Mouse (Mus musculus) WW6 (cell line): ENCODE results near the gene Orai1.

Experiments
- DNase-seq: peaks from one replicate; pipeline ENCODE4 v3.0.0-alpha.2; 2013; ENCODE audit warnings: low read depth, low spot score

Orai1 gene

DNA sequence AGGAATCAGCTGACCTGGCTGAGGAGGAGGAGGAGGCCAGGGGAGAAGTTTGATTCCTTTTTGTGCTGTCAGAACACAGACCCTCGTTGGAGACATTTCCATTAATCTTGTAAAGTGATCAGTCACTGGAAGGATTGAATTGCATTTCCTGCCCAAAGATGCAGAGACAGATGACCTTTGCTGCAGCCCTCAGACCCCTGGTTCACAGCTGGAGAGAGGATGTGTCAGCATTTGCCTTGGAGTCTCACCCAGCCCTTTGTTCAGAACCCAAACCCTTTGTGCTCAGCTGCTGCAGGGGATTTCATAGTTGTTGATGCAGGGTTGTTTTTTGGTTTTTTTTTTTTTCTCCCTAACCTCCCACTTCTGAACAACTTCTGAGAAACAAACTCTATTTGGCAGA is 20.0 kb upstream of the Orai1 start:
- no peak for DNase-seq

DNA sequence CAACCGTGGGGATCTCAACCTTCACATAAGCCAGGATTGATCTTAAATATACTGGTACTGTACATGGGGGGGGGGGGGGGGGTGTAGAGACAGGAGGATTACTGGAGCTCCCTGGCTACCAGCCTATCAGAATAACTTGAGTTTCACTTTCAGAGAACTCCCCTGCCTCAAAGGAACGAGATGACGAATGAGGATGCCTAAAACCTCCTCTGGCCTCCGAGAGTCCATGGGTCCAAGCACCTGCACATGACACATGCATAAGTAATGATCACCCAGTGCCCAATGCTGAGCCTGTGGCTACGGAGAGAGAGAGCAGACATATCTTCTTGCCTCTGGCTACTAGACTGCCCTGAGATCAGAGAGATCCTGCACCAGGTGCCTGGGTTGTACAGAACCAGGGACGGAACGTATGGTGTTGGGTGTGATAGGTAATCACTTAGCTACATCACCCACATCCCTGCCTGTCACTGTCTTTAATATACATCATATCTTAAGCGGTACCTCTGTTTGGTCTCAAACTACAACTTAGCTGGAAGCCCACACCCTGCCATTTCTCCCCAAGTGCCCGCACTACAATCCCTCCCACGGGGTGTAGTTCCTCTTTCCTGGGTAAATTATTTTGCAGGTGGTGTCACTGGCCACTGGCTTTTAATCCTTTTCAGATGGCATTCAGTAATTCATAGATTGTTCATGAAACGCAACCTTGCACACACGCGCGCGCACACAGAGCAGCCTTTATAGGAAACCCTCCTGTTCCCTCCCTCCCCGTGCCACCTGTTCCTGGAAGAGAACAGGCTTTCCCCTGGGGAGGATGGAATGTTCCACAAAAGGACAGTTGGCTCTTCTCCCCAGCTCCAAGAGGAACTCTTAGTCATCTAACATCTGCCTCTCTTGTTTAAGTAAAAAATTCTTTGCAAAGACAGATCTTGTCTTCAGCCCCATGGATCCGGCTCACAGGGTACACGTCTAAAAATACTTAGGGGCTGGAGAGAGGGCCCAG is 17.4 kb upstream of the Orai1 start:
- no peak for DNase-seq

DNA sequence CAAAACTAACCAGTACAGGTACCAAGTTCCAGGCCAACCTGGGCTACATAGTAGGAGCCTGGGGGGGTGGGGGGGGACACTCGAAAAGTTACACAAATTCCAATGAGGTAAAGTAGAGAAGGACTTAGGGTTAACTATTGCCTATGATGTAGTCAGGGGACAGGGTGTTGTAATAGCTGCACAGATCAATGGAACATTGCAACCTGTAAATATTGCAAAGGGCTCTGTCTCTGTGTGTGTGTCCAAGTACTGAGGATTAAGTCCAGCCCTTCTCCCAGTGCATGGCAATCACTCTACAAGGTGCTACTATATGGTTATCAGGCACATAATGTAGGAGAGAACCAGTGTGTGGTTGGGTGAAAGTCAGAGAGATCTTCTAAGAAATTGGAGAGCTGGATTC is 14.0 kb upstream of the Orai1 start:
- no peak for DNase-seq

DNA sequence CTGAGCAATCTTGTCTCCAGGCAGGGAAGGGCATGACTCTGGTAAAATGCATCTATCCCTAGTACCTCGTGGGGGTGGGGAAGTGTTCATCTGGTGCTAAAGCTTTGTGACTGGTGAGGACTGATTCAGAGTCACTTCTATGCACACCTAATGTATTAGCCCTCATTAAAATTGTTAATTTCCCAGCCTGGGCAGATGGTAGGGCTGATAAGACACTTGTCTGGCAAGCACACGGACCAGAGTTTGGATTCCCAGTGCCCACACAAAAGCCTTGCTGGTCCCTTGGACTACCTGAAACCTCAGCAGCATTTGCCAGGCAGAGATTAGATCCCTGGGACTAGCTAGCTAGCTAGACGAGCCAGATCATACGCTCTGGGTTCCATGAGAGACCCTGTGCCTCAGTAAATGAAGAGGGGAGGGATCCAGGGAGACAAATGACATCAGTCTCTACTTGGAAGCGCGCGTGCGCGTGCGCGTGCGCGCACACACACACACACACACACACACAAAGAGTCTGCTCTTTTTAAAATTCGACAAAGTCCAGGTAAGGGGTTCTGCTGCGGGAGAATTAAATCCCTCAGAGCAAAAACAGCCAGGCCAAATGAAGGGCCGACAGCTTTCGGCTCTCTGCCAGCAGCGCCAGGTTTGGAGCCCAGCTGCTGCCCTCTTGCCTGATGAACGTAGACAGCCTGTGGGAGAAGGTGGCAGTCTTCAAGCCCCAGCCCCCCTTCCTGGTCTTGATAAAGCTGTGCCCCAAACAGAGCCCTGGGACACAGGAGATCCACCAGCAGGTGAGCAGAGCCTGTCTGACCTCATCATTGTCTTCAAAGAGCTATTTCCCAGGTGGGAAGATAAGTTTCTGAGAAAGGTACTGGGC is 8.9 kb upstream of the Orai1 start:
- DNase-seq: no peak

DNA sequence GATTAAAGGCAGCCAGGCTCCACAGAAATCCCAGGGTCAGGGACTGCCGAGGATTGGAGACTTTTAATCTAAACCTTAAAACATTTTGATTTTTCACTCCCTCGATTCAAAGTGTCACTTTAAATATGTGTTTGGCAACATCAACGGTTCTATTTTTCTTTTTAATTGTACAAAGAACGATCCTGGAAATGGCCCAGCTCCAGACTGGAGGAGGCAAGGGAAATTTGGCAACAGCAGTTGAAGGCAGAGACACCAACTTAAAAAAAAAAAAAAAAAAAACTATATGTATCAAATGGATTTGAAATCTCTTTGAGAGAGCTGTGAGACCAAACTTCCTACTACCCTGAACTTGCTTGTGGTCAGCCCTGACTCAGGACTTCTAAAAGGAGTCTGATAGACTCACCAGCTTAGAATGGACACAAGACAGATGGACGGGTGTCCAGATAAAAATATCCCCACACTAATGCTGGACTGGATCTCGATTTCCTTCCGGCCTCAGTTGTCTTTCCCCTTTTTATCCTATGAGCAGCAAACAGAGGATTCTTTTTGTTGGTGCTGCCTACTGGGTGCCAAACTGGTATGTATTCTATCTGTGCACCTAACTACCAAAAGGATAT is 5.9 kb upstream of the Orai1 start:
- DNase-seq: no peak

DNA sequence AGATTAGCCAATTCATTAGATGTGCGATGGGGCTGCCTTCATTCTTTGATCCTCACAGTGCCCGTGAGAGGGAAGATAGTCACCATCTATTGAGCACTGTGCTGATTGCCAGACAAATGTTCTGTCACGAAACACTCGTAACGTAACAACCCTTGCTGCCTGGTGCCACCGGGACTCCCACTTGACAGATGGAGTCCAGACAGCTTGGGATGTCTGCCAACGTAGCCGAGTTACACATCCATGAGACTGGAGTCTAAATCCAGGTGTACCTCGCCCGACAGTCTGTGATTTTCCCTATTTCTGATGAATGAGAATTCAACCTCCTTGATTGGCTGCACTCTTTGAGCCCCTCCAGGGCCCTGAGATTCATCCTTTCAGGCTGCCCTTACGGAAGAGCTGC is 5.0 kb upstream of the Orai1 start:
- no peak for DNase-seq

DNA sequence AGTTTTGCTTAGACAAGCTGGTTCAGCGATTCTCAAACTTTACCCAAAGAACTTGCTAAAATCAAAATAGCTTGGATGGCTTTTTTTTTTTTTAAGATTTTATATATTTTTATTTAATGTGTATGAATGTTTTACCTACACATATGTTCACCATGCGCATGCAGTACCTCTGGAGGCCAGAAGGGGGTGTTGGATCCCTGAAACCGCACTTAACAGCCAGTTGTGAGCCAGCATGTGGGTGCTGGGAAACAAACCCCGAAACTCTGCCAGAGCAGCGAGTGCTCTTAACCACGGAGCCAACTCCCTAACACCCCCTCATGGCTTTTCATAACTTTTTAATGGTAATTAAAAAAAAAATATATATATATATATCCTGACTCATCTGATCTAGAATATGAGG is 4.1 kb upstream of the Orai1 start:
- DNase-seq: no peak

DNA sequence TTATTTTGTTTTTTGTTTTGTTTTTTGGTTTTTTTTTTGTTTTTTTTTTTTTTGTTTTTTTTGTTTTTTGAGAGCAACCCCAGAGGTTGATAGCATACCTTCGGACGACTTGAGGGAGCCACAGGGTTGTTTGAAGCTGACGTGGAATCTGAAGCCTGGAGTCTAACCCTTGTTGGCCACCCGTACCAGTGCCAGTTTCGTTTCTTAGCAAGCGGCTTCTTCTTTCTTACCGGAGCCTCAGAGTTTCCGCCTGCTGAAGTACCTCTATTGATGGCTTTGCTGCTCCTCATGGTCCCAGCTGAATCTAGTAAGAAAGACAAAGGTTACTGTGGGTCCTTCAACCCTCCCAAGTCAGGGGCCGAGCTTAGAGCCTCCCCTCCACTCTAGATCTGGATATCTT is 3.2 kb upstream of the Orai1 start:
- DNase-seq: no peak

DNA sequence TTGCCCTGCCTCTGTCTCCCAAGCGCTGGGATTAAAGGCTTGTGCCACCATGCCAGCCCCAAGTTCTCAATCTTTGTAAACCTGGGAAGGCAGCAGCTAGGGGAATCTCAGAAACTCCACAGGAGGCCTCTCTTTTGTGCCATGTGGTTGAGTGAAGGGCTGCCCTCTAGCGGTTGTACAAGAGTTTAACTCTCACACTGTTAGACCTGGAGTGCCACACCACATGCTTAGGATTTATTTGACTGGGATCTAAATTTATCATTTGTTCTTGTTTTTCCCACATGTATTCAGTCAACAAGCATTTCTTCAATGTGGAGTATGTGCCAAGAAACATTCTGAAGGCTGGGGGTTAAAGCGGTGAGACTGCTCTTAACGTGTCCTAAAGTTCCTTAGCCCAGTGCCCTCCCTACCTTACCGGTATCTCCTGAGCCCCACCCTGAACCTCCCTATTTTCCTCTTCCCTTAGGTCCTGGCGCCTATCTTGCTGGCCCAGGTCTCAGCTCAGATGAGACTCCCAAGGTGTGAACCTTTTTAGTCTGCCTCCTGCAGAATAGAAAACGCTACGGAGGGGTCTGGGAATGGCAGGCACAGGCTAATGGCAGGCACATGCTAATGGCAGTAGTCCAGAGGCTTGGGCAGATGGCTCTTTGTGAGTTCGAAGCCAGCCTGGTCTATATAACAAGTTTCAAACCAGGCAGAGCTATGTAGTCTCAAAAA is 1.1 kb upstream of the Orai1 start:
- DNase-seq: no peak

DNA sequence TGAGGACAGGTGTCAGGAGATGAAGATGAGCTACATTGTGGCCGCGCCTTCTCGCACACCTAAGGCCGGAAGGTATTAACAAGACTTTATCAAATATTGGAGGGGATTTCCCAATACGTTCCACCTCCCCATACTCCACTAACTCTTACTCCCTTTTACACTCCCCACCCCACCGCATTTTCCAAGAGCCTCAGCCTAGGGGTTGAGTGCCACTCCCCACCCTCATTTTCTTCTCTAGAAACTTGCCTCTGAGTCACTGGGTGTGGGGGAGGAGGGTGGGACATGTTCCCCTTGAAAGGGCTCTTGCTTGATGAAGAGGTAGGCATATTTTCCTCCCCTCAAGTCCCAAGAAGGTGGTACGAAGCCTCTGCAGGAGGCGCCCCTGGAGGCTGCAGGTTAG is 1.0 kb downstream of the Orai1 start:
- DNase-seq: no peak

DNA sequence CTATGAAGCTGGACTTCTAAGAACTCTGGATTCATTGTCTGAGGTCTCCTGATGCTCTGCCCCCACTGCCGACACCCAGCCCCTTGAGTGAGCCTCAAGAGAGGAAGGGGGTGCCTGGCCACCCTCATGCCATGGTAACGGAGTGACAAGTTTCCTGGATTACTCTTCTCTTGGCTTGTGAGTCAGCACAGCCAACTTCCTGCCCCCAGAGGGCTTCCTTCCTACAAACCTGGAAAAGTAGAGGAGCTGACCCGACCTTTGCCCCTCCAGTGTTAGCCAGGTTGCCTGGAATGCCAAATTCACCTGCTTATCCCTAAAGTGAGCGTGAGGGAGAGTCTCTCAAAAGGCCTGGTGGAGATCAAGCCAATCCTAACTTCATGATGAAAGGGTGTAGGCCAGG is 2.6 kb downstream of the Orai1 start:
- no peak for DNase-seq

DNA sequence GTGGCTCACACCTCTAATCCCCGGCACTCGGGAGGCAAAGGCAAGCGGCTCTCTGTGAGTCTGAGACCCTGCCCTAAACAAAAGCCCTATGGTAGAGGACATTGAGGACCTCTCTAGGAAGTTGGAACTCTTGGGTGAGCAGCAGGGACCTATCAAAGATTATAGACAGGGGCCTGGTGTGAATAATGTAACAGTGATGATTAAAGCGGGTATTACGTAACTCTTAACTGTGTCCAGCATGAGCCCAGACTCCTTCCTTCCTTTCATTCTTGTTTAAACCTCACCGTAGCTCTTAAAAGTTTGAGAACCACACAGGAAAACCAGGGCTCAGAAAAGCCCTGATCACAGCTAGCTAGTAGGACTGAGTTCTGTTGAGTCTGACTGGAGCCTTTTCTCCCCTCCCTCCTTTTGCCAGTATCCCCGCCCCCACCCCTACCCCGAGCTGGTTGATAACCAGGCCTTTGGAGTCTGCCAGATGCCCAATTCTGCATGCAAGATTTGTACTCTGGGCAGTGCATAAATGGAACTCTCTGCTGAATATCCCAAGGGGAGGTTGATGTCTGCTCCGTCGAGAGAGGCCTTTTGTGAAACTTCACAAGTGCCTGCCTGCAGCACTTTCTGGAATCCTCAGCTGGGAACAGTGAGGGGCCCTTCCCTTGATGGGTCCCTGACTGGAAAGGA is 4.6 kb downstream of the Orai1 start:
- no peak for DNase-seq

DNA sequence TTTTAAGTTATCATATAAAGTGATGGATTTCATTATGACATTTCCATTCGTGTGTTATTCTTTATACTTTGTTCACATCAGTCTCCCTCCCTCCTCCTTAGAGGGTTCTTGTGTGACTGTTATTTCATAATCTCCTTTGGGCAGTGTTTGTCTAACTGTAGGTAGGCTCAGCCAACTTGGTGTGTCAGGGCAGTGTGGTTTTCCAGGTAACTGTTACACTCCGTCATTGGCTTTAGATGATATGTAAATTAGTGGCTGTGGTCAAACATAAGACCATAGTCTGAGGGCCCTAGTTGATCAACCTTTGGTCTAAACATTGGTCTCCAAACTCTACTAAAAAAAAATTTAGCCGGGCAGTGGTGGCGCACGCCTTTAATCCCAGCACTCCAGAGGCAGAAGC is 5.6 kb downstream of the Orai1 start:
- DNase-seq: no peak

DNA sequence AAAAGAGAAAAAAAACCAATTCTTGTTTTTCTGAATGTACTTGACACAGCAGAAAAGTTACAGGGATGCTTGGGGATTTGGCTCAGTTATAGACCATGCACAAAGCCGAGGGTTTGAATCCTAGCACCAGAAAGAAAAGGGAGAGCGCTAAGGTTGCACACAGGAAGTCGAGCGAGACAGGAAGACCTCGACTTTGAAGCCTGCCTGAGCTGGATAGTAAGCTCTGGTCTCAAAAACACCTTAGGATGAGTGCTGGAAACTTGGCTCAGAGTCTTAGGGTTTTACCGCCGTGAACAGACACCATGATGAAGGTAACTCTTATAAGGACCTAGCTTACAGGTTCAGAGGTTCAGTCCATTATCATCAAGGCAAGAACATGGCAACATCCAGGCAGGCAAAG is 6.6 kb downstream of the Orai1 start:
- DNase-seq: no peak

DNA sequence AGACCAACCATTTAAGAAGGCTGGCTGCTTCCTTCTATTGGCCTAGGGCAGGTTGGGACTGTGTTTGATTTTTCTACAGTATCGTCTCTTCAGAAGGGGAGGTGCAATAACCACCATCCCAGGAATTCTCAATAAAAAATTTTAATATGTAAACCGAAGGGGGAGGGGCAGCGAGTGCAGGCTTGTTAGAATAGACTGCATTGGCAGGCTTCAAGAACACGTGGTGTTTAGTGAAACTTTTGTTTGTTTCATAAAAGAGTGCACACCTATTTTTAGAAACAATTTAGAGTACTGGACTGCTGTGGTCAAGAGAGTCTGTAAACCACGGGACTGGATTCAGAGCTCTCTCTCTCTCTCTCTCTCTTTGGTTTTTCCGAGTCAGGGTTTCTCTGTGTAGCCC is 8.2 kb downstream of the Orai1 start:
- no peak for DNase-seq

DNA sequence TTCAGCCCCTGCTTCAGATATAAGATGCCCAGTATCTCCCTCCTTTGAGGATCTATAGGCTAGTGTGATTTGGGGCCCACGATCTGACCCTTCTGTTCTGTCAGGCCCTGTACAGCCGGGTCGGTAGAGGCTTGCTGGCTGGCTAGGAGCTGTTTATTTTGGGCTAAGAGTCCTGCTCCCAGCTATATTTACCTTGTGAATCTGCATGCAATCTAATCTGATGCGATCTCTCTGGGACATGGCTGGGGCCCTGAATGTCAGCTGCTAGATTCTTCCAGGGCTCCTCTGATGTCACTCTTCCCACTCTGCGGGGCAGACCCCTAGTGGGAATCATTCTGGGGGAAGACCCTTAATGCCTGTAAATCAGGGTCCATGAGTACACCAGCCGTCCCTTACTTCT is 9.4 kb downstream of the Orai1 start:
- DNase-seq: no peak

DNA sequence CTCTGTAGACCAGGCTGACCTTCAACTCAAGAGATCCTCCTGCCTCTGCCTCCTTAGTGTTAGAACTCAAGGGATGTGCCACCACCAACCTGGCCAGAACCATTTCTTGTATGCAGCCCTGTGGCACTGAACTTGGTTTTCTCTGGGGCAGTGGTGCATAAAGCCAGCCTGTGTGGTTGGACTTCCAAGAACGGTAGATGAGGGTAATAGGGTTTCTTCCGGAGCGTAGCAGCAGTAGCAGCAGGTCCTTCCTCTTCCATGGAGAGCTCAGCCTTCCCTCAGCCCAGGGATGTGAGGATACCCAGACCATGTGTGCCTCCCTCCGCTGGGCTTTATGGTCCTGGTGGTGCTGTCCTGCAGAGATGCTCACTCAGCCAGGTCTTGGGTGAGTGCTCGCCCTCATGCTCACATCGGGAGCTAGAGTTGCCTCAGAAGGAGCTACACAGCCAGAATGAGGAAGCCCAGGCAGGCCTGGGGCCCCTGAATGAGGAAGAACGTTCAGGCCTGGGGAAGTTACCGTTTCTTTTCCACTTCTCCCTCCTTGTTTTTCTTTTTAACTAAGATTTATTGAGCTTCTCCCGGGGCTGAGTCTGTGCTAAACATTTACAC is 10.2 kb downstream of the Orai1 start:
- DNase-seq: no peak

DNA sequence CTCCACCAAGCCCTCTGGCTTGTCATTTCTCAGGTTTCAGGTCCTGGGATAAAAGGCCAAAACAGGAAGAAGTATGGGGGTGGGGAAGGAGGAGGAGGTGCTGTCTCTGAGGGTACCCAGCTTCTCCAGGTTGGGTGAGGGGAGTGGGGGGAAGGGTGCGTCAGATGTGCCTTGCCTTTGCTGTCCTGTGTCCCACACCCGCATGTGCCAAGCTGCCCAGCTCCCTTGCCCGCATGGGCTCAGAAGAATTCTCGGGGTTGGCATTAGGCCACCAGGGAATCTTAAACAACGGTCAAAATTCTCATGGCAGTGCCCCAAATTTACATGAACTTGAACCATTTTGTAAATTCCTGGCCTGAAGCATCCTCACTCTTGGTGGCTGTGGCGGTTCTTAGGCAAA is 11.5 kb downstream of the Orai1 start:
- DNase-seq: no peak

DNA sequence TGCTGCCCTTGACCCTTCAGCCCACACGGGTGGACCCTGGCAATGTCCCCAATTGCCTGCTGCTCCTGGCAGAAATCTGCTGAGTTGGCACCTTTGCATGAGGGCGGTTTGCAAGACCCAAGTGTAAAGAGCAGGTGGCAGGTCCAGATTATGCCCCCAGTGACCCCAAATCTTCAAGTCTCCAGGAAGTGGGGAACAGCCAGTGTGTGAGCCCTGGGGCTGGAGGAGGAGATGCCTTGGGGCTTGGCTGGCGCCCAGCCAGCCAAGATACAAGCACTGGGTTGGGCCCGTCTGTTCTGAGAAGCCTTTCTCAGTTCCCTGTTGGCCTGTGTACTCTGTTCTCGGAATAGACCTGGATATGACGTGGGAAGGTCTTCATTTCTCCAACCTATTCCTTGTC is 12.6 kb downstream of the Orai1 start:
- no peak for DNase-seq

DNA sequence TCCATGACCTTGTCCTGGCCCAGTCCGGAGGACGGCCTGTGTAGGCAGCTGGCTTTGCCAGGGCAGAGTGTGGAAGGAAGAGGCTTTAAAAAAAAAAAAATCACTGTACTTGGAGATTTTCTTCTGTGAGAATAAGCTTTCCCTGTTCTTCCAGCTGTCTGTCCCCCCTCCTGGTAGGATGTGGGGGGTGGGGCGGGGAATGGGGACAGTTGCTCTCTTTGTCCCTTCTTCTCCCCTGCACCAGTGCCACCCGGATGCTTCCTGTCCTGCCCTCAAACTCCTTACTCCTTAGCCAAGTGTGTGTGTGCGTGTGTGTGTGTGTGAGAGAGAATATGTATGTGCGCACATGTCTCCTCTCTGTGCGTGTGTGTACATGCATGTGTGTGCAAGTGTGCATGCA is 14.9 kb downstream of the Orai1 start:
- DNase-seq: no peak

DNA sequence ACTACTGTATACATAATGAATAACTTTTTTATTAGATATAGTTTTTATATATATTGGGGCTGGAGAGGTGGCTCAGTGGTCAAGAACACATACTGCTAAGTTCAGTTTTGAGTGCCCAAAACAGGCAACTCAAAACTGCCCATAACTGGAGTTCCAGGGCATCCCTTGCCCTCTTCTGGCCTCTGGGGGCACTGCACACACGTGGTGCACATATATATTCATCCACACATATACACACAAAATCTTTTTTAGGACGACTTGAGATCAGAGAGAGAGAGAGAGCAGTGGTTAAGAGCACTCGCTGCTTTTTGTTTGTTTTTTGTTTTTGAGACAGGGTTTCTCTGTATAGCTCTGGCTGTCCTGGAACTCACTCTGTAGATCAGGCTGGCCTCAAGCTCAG is 16.4 kb downstream of the Orai1 start:
- no peak for DNase-seq
